Mouse (Mus musculus): Measurements from ENCODE around the gene Pemt.
A peak's percentile ranks its signal among the peaks of the same experiment; 100 is the strongest.
"Not testable (repeated sequence)": the region's sequence is repeated elsewhere in the genome, so short reads cannot be mapped to it uniquely, and the experiment has no call there.

Gene Pemt

DNA sequence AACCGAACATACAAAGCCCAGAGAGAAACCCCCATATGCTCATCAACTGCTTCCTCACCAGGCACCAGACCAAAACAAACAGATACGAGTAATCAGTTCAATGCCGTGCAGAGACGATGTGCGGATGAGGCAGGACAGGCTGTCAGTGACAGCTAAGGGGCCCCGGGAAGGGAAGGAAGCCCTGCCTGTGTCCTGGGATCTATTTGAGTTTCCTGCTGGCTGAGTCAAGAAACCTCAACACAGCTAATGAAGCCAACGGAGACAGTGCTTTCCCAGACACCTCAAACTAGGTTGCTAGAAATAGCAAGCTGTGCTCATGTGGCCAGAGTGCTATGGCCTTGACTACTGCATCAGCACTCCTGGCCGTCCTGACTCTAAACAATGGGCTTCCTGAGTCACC, 54.9 kb downstream of the Pemt start:
- no peak for DNase-seq

- DNase-seq, result no peak
Measured at GRCm38 (mm10) chr11:59989406-59989805, 56.9 kb downstream of the Pemt start.

- DNase-seq, result no peak
Measured at GRCm38 (mm10) chr11:59977831-59978230, 68.5 kb downstream of the Pemt start.

DNA sequence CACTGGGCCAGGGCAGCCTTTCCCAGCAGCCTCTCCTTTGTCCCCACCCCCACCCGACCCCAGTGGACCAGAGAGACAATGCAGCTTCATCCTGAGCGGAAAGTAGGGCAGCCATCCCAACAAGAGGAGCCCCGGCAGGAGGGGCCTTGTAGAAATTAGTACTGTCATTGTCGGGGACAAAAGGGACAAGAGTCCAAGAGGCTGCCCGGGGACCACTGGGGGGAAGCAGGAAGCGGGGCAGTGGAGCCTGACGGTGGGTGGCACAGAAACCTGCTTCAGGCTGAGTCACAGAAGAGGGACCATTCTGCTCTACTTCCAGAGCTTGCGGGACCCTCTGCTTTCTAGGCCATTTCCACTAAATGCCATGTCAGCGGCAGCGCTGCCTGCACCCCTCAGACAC, 71.0 kb downstream of the Pemt start:
- no peak for DNase-seq

- DNase-seq, result no peak
Measured at GRCm38 (mm10) chr11:59973389-59973788, 72.9 kb downstream of the Pemt start.

- DNase-seq, result no peak
Measured at GRCm38 (mm10) chr11:59971691-59972090, 74.6 kb downstream of the Pemt start.

DNA sequence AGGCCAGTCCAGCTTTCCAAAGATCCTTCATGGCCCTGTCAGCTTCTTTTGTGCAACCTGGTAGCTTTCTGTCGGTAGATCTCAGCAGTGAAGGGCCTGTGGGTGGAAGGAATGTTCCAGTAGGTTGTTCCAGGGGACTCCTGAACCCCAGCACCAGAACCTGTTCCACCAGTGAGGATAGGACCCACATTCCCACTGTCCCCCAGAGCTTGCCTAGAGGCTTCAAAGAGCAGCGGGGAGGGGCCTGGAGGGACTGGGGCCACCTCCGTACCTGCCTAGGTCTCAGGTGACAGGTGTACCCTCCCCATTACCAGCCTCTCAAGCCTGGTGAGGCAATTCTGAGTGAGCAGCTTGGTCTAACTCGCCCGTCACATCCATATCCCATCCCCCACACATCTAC, 75.5 kb downstream of the Pemt start:
- DNase-seq, result no peak

DNA sequence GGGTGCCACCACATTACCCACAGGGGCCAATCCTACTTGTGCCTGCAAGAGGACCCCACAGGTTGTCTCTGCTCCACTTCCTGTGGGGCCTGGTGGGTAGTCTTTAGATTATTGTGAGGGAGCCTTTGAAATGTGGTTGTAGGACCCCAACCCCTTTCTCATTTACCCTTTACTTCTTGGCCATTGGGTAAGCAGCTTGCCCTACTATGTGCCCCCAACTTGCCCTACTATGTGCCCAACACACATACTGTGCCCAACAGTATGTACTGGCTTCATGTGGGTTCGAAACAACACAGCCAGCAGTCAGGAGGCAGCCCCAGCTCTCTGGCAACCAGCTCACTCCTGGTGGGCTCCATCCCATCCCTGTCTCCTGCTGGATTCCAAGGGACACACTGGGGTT, 78.5 kb downstream of the Pemt start:
- DNase-seq, result no peak

- peak; percentile 11 for DNase-seq
Measured at GRCm38 (mm10) chr11:59966102-59966483, 80.2 kb downstream of the Pemt start.

- peak; percentile 70 for DNase-seq
Measured at GRCm38 (mm10) chr11:59965227-59966101, 80.8 kb downstream of the Pemt start.

- DNase-seq, result peak; percentile 70
Measured at GRCm38 (mm10) chr11:59964818-59965217, 81.5 kb downstream of the Pemt start, which contains the start of gene Rasd1. TSS of gene Rasd1 (minus strand) at chr11:59964944.

DNA sequence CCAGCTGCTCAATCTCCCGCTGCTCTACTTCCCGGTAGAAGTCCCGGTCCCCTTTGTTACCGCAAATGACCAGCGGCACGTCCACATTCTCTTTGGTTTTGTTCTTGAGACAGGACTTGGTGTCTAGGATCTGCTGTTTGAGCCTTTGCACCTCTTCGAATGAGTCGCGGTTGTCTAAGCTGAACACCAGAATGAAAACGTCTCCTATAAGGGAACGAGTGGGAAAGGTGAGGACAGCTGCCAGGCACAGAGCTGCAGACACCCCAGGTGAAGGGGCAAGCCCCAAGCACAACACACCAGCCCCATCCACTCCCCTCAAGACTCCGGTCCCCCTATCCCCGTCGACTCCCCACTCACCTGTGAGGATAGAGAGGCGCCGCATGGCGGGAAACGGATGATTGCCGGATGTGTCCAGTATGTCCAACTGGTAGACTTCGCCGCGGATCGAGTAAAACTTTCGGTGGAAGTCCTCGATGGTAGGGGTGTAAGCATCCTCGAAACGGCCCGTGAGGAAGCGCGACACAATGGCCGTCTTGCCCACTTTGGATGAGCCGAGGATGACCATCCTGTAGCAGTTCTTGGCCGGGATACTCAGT, 82.0 kb downstream of the Pemt start:
- DNase-seq, result peak; percentile 15

DNA sequence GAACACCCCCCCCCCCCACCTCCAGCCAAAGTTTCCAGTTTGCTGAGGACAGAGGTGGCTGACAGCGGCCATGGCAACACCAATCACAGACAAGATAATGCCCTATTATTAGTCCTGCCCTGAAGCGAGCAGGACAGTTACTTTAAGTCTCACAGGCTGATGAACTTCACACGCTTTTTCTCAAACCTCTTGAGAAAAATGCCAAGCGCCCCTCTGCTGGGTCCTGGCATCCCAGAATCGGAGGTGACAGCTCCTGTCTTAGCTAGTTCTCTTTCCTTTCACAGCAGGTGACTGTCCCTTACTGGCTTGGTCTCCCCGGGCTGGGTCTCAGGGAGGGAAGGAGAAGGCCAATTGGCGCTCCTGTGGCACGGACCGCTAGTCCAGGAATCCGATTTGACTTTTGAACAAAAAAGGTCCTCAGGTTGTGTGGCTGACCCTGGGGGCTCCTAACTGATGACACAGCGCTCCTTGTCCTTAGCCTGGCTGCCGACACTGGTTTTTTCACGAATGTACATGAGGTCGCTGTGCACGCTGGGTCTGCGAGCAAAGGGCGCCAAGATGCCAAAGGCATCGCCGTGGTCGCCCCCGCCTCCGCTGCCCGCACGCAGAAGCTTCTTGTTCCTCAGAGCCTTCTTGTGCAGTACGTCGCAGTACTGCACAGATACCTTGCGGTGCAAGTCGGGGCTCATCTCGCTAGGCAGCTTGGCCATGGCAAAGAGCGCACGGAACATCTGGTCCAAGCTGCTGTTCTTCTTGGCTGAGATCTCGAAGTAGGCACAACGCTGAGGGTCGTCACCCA, 82.7 kb downstream of the Pemt start:
- DNase-seq, result peak; percentile 14

- no peak for DNase-seq
Measured at GRCm38 (mm10) chr11:59962590-59962989, 83.7 kb downstream of the Pemt start.

GRCm38 (mm10) chr11:59961338-59961875, 84.9 kb downstream of the Pemt start:
- DNase-seq, result peak; percentile 10

GRCm38 (mm10) chr11:59960476-59961337, 85.6 kb downstream of the Pemt start:
- DNase-seq, result peak; percentile 5

- no peak for DNase-seq
Measured at GRCm38 (mm10) chr11:59959453-59959852, 86.8 kb downstream of the Pemt start.

DNA sequence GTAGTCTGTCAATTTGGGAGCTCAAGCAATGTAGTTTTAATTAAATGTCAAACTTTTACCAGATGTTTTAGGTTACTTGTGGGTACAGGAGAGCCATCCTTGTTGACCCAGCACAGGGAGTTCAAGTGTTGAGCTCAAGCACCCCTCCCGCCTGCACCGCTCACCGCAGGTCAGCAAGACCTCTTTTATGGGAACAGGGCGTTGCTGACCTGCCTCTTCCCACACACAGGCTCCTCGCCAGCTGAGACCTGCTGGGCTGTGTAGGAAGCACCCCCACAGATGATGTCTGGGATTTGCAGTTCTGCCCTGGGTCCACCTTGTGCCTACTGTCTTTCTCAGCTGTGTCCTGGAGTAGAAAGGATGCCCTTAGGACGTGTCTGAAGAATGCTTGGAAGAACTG, 89.5 kb downstream of the Pemt start:
- no peak for DNase-seq

- DNase-seq, result no peak
Measured at GRCm38 (mm10) chr11:59952892-59953291, 93.4 kb downstream of the Pemt start.

GRCm38 (mm10) chr11:59948401-59948767, 97.9 kb downstream of the Pemt start:
- DNase-seq, result no peak

DNA sequence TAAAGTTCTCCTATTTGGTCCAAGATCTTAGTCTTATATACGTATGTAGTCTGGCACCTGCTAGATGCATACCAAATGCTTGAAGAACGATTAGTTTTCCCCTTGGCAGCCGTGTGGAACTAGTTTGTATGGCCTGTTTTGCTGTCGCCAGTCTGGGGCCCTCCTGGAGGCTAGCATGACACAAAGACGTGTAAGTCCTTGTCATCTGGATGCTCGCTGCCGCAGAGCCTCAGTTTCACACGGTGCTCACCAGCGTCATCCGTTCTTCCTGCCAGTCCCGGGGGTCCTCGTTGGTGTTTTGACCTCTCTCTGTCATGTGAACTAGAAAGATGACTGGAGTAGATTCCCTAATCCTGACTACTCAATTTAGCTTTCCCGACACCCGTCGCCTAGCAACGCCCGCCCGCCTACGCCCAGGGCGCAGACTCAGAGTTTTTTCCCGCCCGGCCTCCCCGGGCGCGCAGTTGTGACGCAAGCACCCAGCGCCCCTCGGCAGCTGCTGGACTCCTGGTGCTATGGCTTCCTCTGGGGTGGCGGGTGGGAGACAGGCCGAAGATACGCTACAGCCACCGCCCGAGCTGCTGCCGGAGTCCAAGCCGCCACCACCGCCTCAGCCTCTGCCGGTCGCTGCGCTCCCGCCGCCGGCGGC, 98.4 kb downstream of the Pemt start, which contains the start of gene Med9:
TSS of gene Med9 (plus strand) at position 455 of the 649 bp plus-strand sequence.
- DNase-seq, result peak; percentile 98

DNA sequence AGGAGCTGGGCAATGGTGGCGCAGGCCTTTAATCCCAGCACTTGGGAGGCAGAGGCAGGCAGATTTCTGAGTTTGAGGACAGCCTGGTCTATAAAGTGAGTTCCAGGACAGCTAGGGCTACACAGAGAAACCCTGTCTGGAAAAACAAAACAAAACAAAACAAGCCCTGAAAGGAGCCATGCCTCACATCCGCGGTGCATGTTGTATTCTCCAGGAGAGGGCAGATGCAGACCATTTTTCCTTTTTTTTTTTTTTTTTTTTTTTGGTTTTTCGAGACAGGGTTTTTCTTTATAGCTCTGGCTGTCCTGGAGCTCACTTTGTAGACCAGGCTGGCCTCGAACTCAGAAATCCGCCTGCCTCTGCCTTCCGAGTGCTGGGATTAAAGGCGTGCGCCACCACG, 101.4 kb downstream of the Pemt start:
- DNase-seq, result not testable (repeated sequence)

All from right cerebral cortex, postnatal 25 days (tissue).